Mouse (Mus musculus) heart, embryonic 14.5 days (tissue): ENCODE measurements around the gene Rab12. TPM values are rescaled to one million over a fixed set of nuclear protein-coding genes. Genes with fewer than 3 reads are reported as not detected.
A peak's percentile ranks its signal among the peaks of the same experiment; 100 is the strongest.

Experiments used
- ATAC-seq: fragments of 200-750 bp; cut with Nextera tagmentation; 2 replicates; pipeline ENCODE4 v1.8.0; 2017; ENCODE audit warnings: low read depth, moderate TSS enrichment; ENCODE audit not compliant: insufficient number of reproducible peaks, insufficient read depth, low FRiP score
- H3K27ac ChIP-seq, 2 experiments: fragments of 200-500 bp in 1 of 2; fragments of 300-500 bp in 1 of 2; sonication (generic) in 1 of 2; replicated peaks in 1 of 2; 2 replicates each; pipeline ENCODE4 v1.5.1; 2012 to 2014; ENCODE audit warnings: low read depth in 2 of 2, low read length in 2 of 2, control low read depth in 1 of 2, mild to moderate bottlenecking in 1 of 2, mixed read lengths in 1 of 2; ENCODE audit not compliant: control insufficient read depth in 1 of 2, insufficient read depth in 1 of 2
- H3K27me3 ChIP-seq: fragments of 300-500 bp; sonication (generic); 2 replicates; pipeline ENCODE4 v1.6.1; 2014; ENCODE audit warnings: mild to moderate bottlenecking, low read length, control low read depth; ENCODE audit not compliant: control insufficient read depth, insufficient read depth
- H3K36me3 ChIP-seq: fragments of 300-500 bp; sonication (generic); 2 replicates; pipeline ENCODE4 v1.6.1; 2014; ENCODE audit warnings: mild to moderate bottlenecking, control low read depth, low read length, mixed read lengths; ENCODE audit not compliant: control insufficient read depth, insufficient read depth
- H3K4me1 ChIP-seq, 2 experiments: fragments of 200-500 bp in 1 of 2; fragments of 300-500 bp in 1 of 2; sonication (generic) in 1 of 2; 2 replicates each; pipeline ENCODE4 v1.6.1; 2012 to 2014; ENCODE audit warnings: low read length in 2 of 2, control low read depth in 1 of 2, mixed read lengths in 1 of 2; ENCODE audit not compliant: control insufficient read depth in 2 of 2, insufficient read depth in 2 of 2
- H3K4me2 ChIP-seq: fragments of 300-500 bp; sonication (generic); 2 replicates; pipeline ENCODE4 v1.6.1; 2014; ENCODE audit warnings: mild to moderate bottlenecking, low read length
- H3K4me3 ChIP-seq, 2 experiments: fragments of 200-500 bp in 1 of 2; fragments of 300-500 bp in 1 of 2; sonication (generic) in 1 of 2; 2 replicates each; pipeline ENCODE4 v1.5.1; 2012 to 2014; ENCODE audit warnings: low read length in 2 of 2, mild to moderate bottlenecking in 2 of 2, control low read depth in 1 of 2, low read depth in 1 of 2, moderate library complexity in 1 of 2; ENCODE audit not compliant: control insufficient read depth in 1 of 2, insufficient read depth in 1 of 2
- H3K9ac ChIP-seq: fragments of 300-500 bp; sonication (generic); 2 replicates; pipeline ENCODE4 v1.6.1; 2014; ENCODE audit warnings: mild to moderate bottlenecking, low read length
- H3K9me3 ChIP-seq: fragments of 300-500 bp; sonication (generic); 2 replicates; pipeline ENCODE4 v1.6.1; 2016; ENCODE audit warnings: low read length, control low read depth; ENCODE audit not compliant: control insufficient read depth
- WGBS: fragments of 180-500 bp; shearing (Covaris S2); extraction: QIAGEN DNeasy Blood & Tissue Kit; methylation state at CpG from one replicate; pipeline ENCODE4 v1.1.7; 2014; 5-methylcytosine and 5-hydroxymethylcytosine counted together
- polyA plus RNA-seq: library from polyadenylated mRNA; unstranded; fragments of >200 nt; fragmentation: Nextera tagmentation; extraction: Ambion mirVana; gene quantifications from 2 replicates; pipeline ENCODE4 v1.2.1, GENCODE M21; 2014

The Rab12 gene
- polyA plus RNA-seq, 1 experiment from 2014 or later, result 74.2 TPM

DNA sequence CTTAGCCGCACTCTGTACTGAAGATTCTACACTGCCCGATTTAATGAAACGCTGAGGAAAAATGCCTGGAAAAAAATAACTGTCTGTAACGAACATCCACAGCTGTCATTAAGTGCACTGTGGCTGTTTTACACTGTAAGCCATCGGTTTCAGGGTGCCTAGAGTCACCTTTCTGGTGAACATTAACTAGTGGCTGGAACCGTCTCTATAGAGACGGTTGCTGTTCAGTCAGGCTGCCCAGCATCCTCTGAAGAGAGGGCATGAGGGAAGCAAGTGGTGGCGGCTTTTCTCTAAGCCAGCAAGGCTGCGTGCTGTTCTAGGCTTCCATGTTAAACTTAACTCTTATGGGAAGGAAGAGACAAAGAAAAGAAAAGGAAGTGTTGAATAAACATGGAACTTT, 22.9 kb downstream of the Rab12 start:
- H3K9me3 ChIP-seq, result no peaks in the 10 kb centered on the region
- H3K36me3 ChIP-seq, result peaks cover 70% of the 10 kb centered on the region
- no peak overlapping the region for H3K27ac ChIP-seq
- H3K4me1 ChIP-seq, result no peaks in the 10 kb centered on the region
- H3K4me3 ChIP-seq, result no peak overlapping the region
- no peaks in the 10 kb centered on the region for H3K27me3 ChIP-seq
- 97% methylated on average over 9 of the region's 9 CpGs for WGBS
- H3K4me2 ChIP-seq, result no peak overlapping the region
- no peak for ATAC-seq
- no peak overlapping the region for H3K9ac ChIP-seq

DNA sequence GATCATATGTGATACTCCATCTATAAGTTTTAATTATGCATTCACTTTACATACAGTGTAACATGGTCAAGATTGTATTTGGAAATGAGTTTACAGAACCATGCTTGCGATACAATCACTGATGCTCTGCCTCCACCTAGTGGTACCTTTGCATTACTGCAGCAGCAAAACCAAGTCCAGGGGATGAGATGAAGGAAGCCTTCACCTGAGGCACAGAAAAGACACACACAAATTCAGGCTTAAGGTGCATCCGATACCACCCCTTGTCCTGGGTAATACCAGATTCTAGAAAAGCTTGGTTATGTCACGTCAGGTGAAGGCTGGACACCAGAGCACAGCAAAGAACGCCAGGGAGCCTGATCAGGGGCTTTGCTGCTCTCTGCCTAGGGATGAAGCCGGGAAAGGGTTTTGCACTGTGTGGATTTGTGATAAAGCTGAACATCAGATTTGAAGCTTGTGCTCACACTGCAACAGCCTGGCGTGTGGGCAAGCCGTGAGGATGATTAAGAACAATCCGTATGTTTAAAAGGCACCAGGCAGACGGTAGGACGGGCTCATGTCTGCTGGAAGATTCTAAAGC, 29.4 kb downstream of the Rab12 start:
- H3K4me3 ChIP-seq, result no peak overlapping the region
- no peaks in the 10 kb centered on the region for H3K27me3 ChIP-seq
- no peak overlapping the region for H3K9ac ChIP-seq
- H3K27ac ChIP-seq, result no peak overlapping the region
- 37% methylated on average over 10 of the region's 10 CpGs for WGBS
- H3K36me3 ChIP-seq, result peaks cover 14% of the 10 kb centered on the region
- no peak overlapping the region for H3K4me2 ChIP-seq
- H3K4me1 ChIP-seq, result peaks cover 2 to 5% of the 10 kb centered on the region in 2 experiments; a peak in 2 of 4 replicates
- no peaks in the 10 kb centered on the region for H3K9me3 ChIP-seq
- ATAC-seq, result no peak

DNA sequence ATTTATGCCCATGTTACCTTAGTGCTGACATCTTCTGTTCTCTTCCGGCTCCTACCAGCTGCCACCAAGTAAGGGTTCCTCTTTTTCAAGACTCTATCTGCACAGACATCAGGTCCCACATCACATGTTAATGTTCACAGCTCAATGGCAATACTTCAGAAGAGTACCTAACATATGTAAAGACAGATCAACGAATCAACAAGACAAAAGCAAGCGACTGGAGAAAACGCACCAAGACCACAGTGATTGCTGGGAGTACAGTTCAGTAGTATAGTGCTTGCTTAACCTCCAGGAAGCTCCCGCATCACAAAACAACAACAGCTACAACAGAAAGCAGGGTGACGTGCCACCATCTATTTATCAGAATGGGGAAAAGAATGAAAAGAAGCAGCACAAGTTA, 33.0 kb downstream of the Rab12 start:
- Histone ChIP-seq H3K4me1 (peaks cover 2 to 5% of the 10 kb centered on the region in 2 experiments; a peak in 2 of 4 replicates), H3K27me3 (no peaks in the 10 kb centered on the region), H3K27ac (no peak overlapping the region), H3K36me3 (no peaks in the 10 kb centered on the region), H3K4me2 (no peak overlapping the region), H3K9me3 (no peaks in the 10 kb centered on the region), H3K9ac (no peak overlapping the region), H3K4me3 (no peak overlapping the region)
- 88% methylated on average over 6 of the region's 6 CpGs for WGBS
- no peak for ATAC-seq

DNA sequence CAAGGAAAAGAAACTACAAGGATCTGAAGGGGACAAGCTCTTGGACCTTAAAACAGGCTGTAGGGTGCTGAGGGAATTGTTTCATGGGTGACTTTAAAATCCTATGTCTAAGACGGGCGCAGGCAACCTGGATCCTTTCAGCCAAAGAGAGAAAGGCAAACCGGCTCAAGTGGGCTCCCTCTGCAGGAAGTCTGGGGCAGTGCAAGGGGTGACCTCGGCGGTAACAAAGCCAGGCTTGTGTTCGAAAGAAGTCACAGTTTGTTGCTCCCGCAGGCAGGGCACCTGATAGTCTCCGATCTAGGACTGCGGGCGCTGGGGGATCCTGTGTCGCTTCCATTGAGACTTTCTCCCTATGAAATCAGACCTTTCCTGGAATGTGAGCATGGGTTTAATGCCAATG, 33.8 kb downstream of the Rab12 start:
- H3K4me3 ChIP-seq, result no peak overlapping the region
- no peak overlapping the region for H3K9ac ChIP-seq
- 0 out of 2 replicates have a peak overlapping the region, but pooled peaks have one; percentile 19 for H3K4me2 ChIP-seq
- H3K27me3 ChIP-seq, result no peaks in the 10 kb centered on the region
- H3K4me1 ChIP-seq, result peaks cover 2 to 5% of the 10 kb centered on the region in 2 experiments; a peak in 2 of 4 replicates
- 12% methylated on average over 11 of the region's 11 CpGs for WGBS
- ATAC-seq, result no peak
- H3K27ac ChIP-seq, result no peak overlapping the region
- H3K9me3 ChIP-seq, result no peaks in the 10 kb centered on the region
- no peaks in the 10 kb centered on the region for H3K36me3 ChIP-seq

DNA sequence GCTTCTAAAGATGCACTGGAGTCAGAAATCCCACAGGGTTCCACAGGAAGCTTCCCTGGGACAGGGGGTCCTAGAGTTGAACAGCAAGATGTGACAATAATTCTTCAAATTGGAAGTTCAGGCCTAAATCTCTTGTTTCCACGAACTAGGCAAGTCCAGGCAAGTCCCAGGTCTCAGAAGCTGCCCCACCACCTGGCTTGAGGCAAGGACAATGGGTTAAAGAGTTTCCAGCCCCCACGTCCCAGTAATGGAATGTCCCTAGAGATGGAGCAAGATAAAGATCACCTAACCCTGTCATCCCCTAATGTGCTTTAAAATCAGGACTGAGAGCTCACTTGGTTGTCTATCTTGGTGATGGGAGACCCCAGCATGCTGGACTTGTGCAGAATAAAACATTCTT, 34.6 kb downstream of the Rab12 start:
- H3K4me2 ChIP-seq, result no peak overlapping the region
- 49% methylated on average over 2 of the region's 2 CpGs for WGBS
- H3K9me3 ChIP-seq, result no peaks in the 10 kb centered on the region
- no peak overlapping the region for H3K4me3 ChIP-seq
- no peak overlapping the region for H3K27ac ChIP-seq
- ATAC-seq, result no peak
- no peak overlapping the region for H3K9ac ChIP-seq
- H3K36me3 ChIP-seq, result no peaks in the 10 kb centered on the region
- H3K27me3 ChIP-seq, result no peaks in the 10 kb centered on the region
- H3K4me1 ChIP-seq, result peaks cover 7 to 13% of the 10 kb centered on the region in 2 experiments; a peak in 3 of 4 replicates

DNA sequence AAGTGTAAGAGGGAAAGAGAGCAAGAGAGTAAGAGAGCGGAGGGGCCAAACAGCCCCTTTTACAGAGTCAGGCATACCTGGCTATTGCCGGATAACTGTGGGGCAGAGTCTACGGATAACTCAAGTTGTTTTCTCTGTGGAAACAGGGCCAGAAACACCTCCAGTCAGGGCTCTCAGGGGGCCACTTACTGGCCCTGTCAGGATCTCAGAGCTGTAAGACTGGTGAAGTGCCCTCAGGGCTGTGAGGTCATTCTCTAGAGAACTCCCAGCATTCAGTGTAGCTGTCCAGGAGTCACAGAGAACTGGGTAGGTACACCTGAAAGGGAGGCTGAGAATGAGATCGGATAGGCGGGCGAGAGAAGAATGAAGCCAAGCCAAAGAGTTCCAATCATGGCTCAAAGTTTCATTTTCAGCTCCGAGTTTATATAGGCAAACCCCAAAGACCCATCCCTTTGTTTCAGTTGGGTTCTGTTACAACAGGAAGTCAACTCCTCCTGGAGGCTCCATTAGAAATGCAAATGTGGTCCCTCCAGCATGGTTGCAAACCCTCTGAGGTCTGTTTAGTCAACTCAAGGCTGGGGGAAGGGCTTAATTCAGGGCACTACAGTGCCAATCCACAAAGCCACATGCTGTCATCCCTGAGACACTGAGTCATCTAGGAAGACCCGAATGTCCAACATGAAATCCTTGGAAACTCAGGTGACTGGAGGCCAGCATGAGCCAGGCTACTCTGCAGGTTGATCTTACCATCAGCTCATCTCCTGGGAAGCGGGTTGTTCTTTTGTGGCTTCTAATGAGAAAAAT, 35.7 kb downstream of the Rab12 start:
- H3K4me2 ChIP-seq, result no peak overlapping the region
- ATAC-seq, result no peak
- H3K36me3 ChIP-seq, result no peaks in the 10 kb centered on the region
- no peaks in the 10 kb centered on the region for H3K27me3 ChIP-seq
- no peak overlapping the region for H3K27ac ChIP-seq
- 78% methylated on average over 9 of the region's 9 CpGs for WGBS
- no peak overlapping the region for H3K4me3 ChIP-seq
- peaks cover 10 to 13% of the 10 kb centered on the region in 2 experiments; a peak in 3 of 4 replicates for H3K4me1 ChIP-seq
- no peak overlapping the region for H3K9ac ChIP-seq
- H3K9me3 ChIP-seq, result no peaks in the 10 kb centered on the region

DNA sequence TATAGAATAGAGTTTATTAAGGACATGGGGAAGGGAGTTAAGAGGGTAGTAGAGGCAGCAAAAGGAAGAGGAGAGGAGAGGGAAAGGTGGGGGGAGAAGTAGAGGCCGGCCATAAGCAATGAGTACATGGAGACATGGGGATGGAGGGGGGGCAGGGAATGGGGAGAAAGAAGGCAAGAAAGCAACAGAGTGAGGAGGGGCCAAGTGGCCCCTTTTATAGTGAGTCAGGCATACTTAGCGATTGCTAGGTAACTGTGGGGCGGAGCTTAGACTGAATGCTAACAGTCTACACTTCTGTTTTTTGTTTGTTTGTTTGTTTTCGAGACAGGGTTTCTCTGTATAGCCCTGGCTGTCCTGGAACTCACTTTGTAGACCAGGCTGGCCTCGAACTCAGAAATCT, 38.2 kb downstream of the Rab12 start:
- ATAC-seq, result no peak
- H3K4me3 ChIP-seq, result no peak overlapping the region
- H3K9me3 ChIP-seq, result no peaks in the 10 kb centered on the region
- 84% methylated on average over 4 of the region's 5 CpGs for WGBS
- H3K27ac ChIP-seq, result no peak overlapping the region
- no peaks in the 10 kb centered on the region for H3K36me3 ChIP-seq
- H3K4me1 ChIP-seq, result peaks cover 8 to 10% of the 10 kb centered on the region in 2 experiments; a peak in 3 of 4 replicates
- H3K4me2 ChIP-seq, result no peak overlapping the region
- no peak overlapping the region for H3K9ac ChIP-seq
- no peaks in the 10 kb centered on the region for H3K27me3 ChIP-seq
